Mouse (Mus musculus) MEL (cell line): ENCODE measurements around the gene Zfp326.

Experiments
- BHLHE40 ChIP-seq: IDR thresholded peaks from 2 replicates; pipeline ENCODE4 v1.6.1; 2012; ENCODE audit warnings: low read depth, mild to moderate bottlenecking, inconsistent platforms, low read length, improper control_type of control experiment, borderline replicate concordance
- CHD2 ChIP-seq: IDR thresholded peaks from 2 replicates; pipeline ENCODE4 v1.6.1; 2011; ENCODE audit warnings: low read length, improper control_type of control experiment
- CTCF ChIP-seq, 3 experiments: IDR thresholded peaks in 2 of 3; conservative IDR thresholded peaks in 1 of 3; 2 replicates each; pipeline ENCODE4 v1.5.1; 2011 to 2012; ENCODE audit warnings: low read length in 3 of 3, low read depth in 2 of 3, mild to moderate bottlenecking in 2 of 3, improper control_type of control experiment in 1 of 3, inconsistent platforms in 1 of 3, mixed read lengths in 1 of 3, moderate library complexity in 1 of 3; ENCODE audit not compliant: control insufficient read depth in 1 of 3, insufficient read depth in 1 of 3, poor library complexity in 1 of 3, severe bottlenecking in 1 of 3
- E2F4 ChIP-seq: IDR thresholded peaks from 2 replicates; pipeline ENCODE4 v1.6.1; 2011; ENCODE audit warnings: low read depth, low read length, improper control_type of control experiment, borderline replicate concordance
- EP300 ChIP-seq, 2 experiments: IDR thresholded peaks; 2 replicates each; pipeline ENCODE4 v1.6.1; 2011; ENCODE audit warnings: improper control_type of control experiment in 2 of 2, low read length in 2 of 2, low read depth in 1 of 2, mild to moderate bottlenecking in 1 of 2
- GABPA ChIP-seq: IDR thresholded peaks from 2 replicates; pipeline ENCODE4 v1.6.1; 2012; ENCODE audit warnings: low read depth, mild to moderate bottlenecking, inconsistent platforms, low read length, improper control_type of control experiment, moderate library complexity
- GATA1 ChIP-seq: IDR thresholded peaks from 2 replicates; pipeline ENCODE4 v1.6.1; 2011; ENCODE audit warnings: low read depth, low read length, improper control_type of control experiment
- HCFC1 ChIP-seq: IDR thresholded peaks from 2 replicates; pipeline ENCODE4 v1.6.1; 2012; ENCODE audit warnings: low read depth, mild to moderate bottlenecking, inconsistent platforms, low read length, improper control_type of control experiment, moderate library complexity
- KAT2A ChIP-seq: conservative IDR thresholded peaks from 2 replicates; pipeline ENCODE4 v1.6.1; 2012; ENCODE audit warnings: low read depth, low read length, improper control_type of control experiment, inconsistent platforms
- MAZ ChIP-seq: IDR thresholded peaks from 2 replicates; pipeline ENCODE4 v1.6.1; 2012; ENCODE audit warnings: low read depth, mild to moderate bottlenecking, inconsistent platforms, low read length, improper control_type of control experiment
- SIN3A ChIP-seq: IDR thresholded peaks from 2 replicates; pipeline ENCODE4 v1.6.1; 2012; ENCODE audit warnings: low read length, improper control_type of control experiment, inconsistent platforms
- UBTF ChIP-seq: IDR thresholded peaks from 2 replicates; pipeline ENCODE4 v1.6.1; 2012; ENCODE audit warnings: low read depth, mild to moderate bottlenecking, inconsistent platforms, low read length, improper control_type of control experiment, moderate library complexity, borderline replicate concordance; ENCODE audit not compliant: insufficient read depth
- ZC3H11A ChIP-seq: IDR thresholded peaks from 2 replicates; pipeline ENCODE4 v1.6.1; 2012; ENCODE audit warnings: low read depth, mild to moderate bottlenecking, inconsistent platforms, low read length, improper control_type of control experiment

- TF ChIP-seq GABPA (no peak), SIN3A (no peak), CTCF (IDR thresholded peaks at IDR 0.05 in 2 of 3, conservative IDR thresholded peaks at IDR 0.05 in 1 of 3; ENCODE audit: control insufficient read depth in 1 of 3, insufficient read depth in 1 of 3, low read depth in 2 of 3, low read length in 3 of 3, poor library complexity in 1 of 3, severe bottlenecking in 1 of 3) (no peak), UBTF (no peak), EP300 (IDR thresholded peaks at IDR 0.05; ENCODE audit: low read depth in 1 of 2, low read length in 2 of 2) (no peak), BHLHE40 (no peak), ZC3H11A (no peak), MAZ (no peak), E2F4 (no peak), CHD2 (no peak), GATA1 (no peak), HCFC1 (no peak), KAT2A (no peak)
These were observed 5.2 kb upstream of the Zfp326 start for GRCm38 (mm10) chr5:105871140-105871539.
